Mouse (Mus musculus) embryonic fibroblast, embryonic 13.5 days (primary cell): ENCODE measurements around the gene Cpn1.

Source experiments
- CTCF ChIP-seq: IDR thresholded peaks from 2 replicates; pipeline ENCODE4 v1.5.1; 2011; ENCODE audit warnings: mild to moderate bottlenecking, control low read depth, low read length, moderate library complexity, borderline replicate concordance; ENCODE audit not compliant: insufficient read depth
- POLR2A ChIP-seq: IDR thresholded peaks from 2 replicates; pipeline ENCODE4 v1.6.1; 2011; ENCODE audit warnings: low read depth, mild to moderate bottlenecking, control low read depth, low read length, moderate library complexity

DNA sequence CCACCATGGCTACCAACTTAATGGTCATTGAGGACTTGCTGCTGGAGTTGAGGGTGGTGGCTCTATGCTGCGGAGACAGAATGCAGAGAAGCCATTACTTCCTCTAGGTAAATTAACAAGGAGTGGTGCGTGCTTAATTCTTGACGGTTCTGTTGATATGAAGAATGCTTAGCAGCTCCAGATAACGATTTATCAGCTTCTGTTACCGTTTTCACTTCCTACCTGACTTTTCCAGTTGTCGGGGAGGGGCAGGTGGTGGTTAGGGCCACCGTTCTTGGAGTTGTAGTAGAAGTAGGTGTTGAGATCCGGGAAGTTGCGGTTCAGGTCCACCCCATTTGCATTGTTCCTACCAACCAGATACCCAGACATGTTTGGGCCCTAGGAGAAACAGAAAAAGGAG lies 12.6 kb downstream of the Cpn1 start:
- TF ChIP-seq CTCF (no peak), POLR2A (no peak)
